Mouse (Mus musculus) forebrain, embryonic 15.5 days (tissue): ENCODE measurements around the gene Klrc1. TPM values are rescaled to one million over a fixed set of nuclear protein-coding genes. Genes with fewer than 3 reads are reported as not detected.
"Not testable (repeated sequence)": the region's sequence is repeated elsewhere in the genome, so short reads cannot be mapped to it uniquely, and the experiment has no call there.

Source experiments
- ATAC-seq: fragments of 200-750 bp; cut with Nextera tagmentation; replicated peaks from 2 replicates; pipeline ENCODE4 v1.8.0; 2017; ENCODE audit warnings: mild to moderate bottlenecking, moderate TSS enrichment, moderate library complexity
- H3K27ac ChIP-seq: fragments of 300-500 bp; sonication (generic); replicated peaks from 2 replicates; pipeline ENCODE4 v1.5.1; 2015; ENCODE audit warnings: mild to moderate bottlenecking, inconsistent platforms
- H3K27me3 ChIP-seq: fragments of 300-500 bp; sonication (generic); 2 replicates; pipeline ENCODE4 v1.6.1; 2015; ENCODE audit warnings: inconsistent platforms
- H3K36me3 ChIP-seq: fragments of 300-500 bp; sonication (generic); 2 replicates; pipeline ENCODE4 v1.6.1; 2015; ENCODE audit warnings: mild to moderate bottlenecking, inconsistent platforms
- H3K4me1 ChIP-seq: fragments of 300-500 bp; sonication (generic); 2 replicates; pipeline ENCODE4 v1.6.1; 2015; ENCODE audit warnings: inconsistent platforms
- H3K4me2 ChIP-seq: fragments of 300-500 bp; sonication (generic); replicated peaks from 2 replicates; pipeline ENCODE4 v1.6.1; 2015; ENCODE audit warnings: mild to moderate bottlenecking, inconsistent platforms
- H3K4me3 ChIP-seq: fragments of 300-500 bp; sonication (generic); 2 replicates; pipeline ENCODE4 v1.5.1; 2015; ENCODE audit warnings: mild to moderate bottlenecking, inconsistent platforms
- H3K9ac ChIP-seq: fragments of 300-500 bp; sonication (generic); replicated peaks from 2 replicates; pipeline ENCODE4 v1.6.1; 2015; ENCODE audit warnings: mild to moderate bottlenecking, inconsistent platforms
- H3K9me3 ChIP-seq: fragments of 300-500 bp; sonication (generic); 2 replicates; pipeline ENCODE4 v1.6.1; 2016; ENCODE audit warnings: inconsistent platforms
- WGBS: fragments of 180-500 bp; shearing (Covaris S2); methylation state at CpG from one replicate; pipeline ENCODE4 v1.1.7; 2015; ENCODE audit warnings: mixed read lengths; 5-methylcytosine and 5-hydroxymethylcytosine counted together
- polyA plus RNA-seq: library from polyadenylated mRNA; unstranded; fragments of >200 nt; fragmentation: Nextera tagmentation; extraction: Ambion mirVana; gene quantifications from 2 replicates; pipeline ENCODE4 v1.2.1, GENCODE M21; 2015

Gene Klrc1
- polyA plus RNA-seq: not detected in 2 replicates

GRCm38 (mm10) chr6:129678873-129679272 is at the start of gene Klrc1:
Gene Klrc1 (minus strand): TSS chr6:129678973.
- Histone ChIP-seq H3K27me3 (no peaks in the 10 kb centered on the region), H3K36me3 (no peaks in the 10 kb centered on the region), H3K9me3 (no peaks in the 10 kb centered on the region), H3K4me3 (no peak within 1 kb of the TSS), H3K4me2 (no peak within 1 kb of the TSS), H3K9ac (no peak within 1 kb of the TSS), H3K4me1 (no peaks in the 10 kb centered on the region), H3K27ac (no peak within 1 kb of the TSS)
- no peak for ATAC-seq
- 90% methylated on average over 3 of the region's 3 CpGs for WGBS

GRCm38 (mm10) chr6:129727237-129727636 is 48.5 kb upstream of the Klrc1 start:
- no peak for ATAC-seq
- WGBS: 93% methylated on average over 1 of the region's 1 CpGs
- Histone ChIP-seq H3K27ac (no peak overlapping the region), H3K36me3 (no peaks in the 10 kb centered on the region), H3K4me2 (no peak overlapping the region), H3K4me3 (no peak overlapping the region), H3K27me3 (no peaks in the 10 kb centered on the region), H3K9ac (no peak overlapping the region), H3K9me3 (no peaks in the 10 kb centered on the region), H3K4me1 (no peaks in the 10 kb centered on the region)

- Histone ChIP-seq H3K36me3 (no peaks in the 10 kb centered on the region), H3K4me1 (no peaks in the 10 kb centered on the region), H3K4me3 (no peak overlapping the region), H3K27ac (no peak overlapping the region), H3K27me3 (no peaks in the 10 kb centered on the region), H3K4me2 (no peak overlapping the region), H3K9ac (no peak overlapping the region), H3K9me3 (no peaks in the 10 kb centered on the region)
- ATAC-seq: no peak
- 58% methylated on average over 1 of the region's 1 CpGs for WGBS
Measured at GRCm38 (mm10) chr6:129721390-129721789, 42.6 kb upstream of the Klrc1 start.

GRCm38 (mm10) chr6:129720487-129720886 is 41.7 kb upstream of the Klrc1 start:
- Histone ChIP-seq H3K36me3 (no peaks in the 10 kb centered on the region), H3K4me2 (no peak overlapping the region), H3K27me3 (no peaks in the 10 kb centered on the region), H3K4me3 (no peak overlapping the region), H3K4me1 (no peaks in the 10 kb centered on the region), H3K27ac (no peak overlapping the region), H3K9ac (no peak overlapping the region), H3K9me3 (no peaks in the 10 kb centered on the region)
- WGBS: 21% methylated on average over 3 of the region's 3 CpGs
- no peak for ATAC-seq

- 92% methylated on average over 4 of the region's 4 CpGs for WGBS
- no peak within 1 kb of the TSS for H3K27ac ChIP-seq
- ATAC-seq: no peak
- no peaks in the 10 kb centered on the region for H3K27me3 ChIP-seq
- no peak within 1 kb of the TSS for H3K9ac ChIP-seq
- H3K36me3 ChIP-seq: no peaks in the 10 kb centered on the region
- H3K4me3 ChIP-seq: no peak within 1 kb of the TSS
- H3K9me3 ChIP-seq: no peaks in the 10 kb centered on the region
- no peak within 1 kb of the TSS for H3K4me2 ChIP-seq
- no peaks in the 10 kb centered on the region for H3K4me1 ChIP-seq
Measured at GRCm38 (mm10) chr6:129717032-129717431, 38.3 kb upstream of the Klrc1 start, which contains the start of gene Klri1. Gene Klri1 (minus strand): TSS chr6:129717132.

- no peaks in the 10 kb centered on the region for H3K36me3 ChIP-seq
- H3K4me2 ChIP-seq: no peak overlapping the region
- no peaks in the 10 kb centered on the region for H3K4me1 ChIP-seq
- no peak overlapping the region for H3K27ac ChIP-seq
- no peaks in the 10 kb centered on the region for H3K9me3 ChIP-seq
- no peaks in the 10 kb centered on the region for H3K27me3 ChIP-seq
- no peak for ATAC-seq
- 30% methylated on average over 1 of the region's 1 CpGs for WGBS
- no peak overlapping the region for H3K9ac ChIP-seq
- H3K4me3 ChIP-seq: no peak overlapping the region
Measured at GRCm38 (mm10) chr6:129713566-129713965, 34.8 kb upstream of the Klrc1 start.

- H3K4me1 ChIP-seq, ATAC-seq, H3K4me3 ChIP-seq, H3K9ac ChIP-seq, H3K36me3 ChIP-seq, H3K27me3 ChIP-seq, H3K27ac ChIP-seq, H3K4me2 ChIP-seq: not testable (repeated sequence)
- 85% methylated on average over 10 of the region's 10 CpGs for WGBS
- H3K9me3 ChIP-seq: 0 out of 2 replicates have a peak, but pooled peaks cover 10% of the 10 kb centered on the region
Measured at GRCm38 (mm10) chr6:129691436-129691835, 12.7 kb upstream of the Klrc1 start.

- Histone ChIP-seq H3K4me3 (no peak overlapping the region), H3K27ac (no peak overlapping the region), H3K9ac (no peak overlapping the region), H3K4me1 (no peaks in the 10 kb centered on the region), H3K4me2 (no peak overlapping the region), H3K27me3 (no peaks in the 10 kb centered on the region), H3K36me3 (no peaks in the 10 kb centered on the region), H3K9me3 (no peaks in the 10 kb centered on the region)
- ATAC-seq: no peak
- 76% methylated on average over 1 of the region's 1 CpGs for WGBS
Measured at GRCm38 (mm10) chr6:129680379-129680778, 1.6 kb upstream of the Klrc1 start.

- H3K9me3 ChIP-seq, H3K9ac ChIP-seq, H3K4me3 ChIP-seq, ATAC-seq, H3K4me1 ChIP-seq, H3K27ac ChIP-seq, H3K36me3 ChIP-seq, H3K4me2 ChIP-seq, H3K27me3 ChIP-seq: not testable (repeated sequence)
- 100% methylated on average over 1 of the region's 3 CpGs for WGBS
Measured at GRCm38 (mm10) chr6:129661301-129661700, 17.5 kb downstream of the Klrc1 start.

GRCm38 (mm10) chr6:129660589-129660988 is 18.2 kb downstream of the Klrc1 start, which contains the start of gene Klrc2:
Gene Klrc2 (minus strand): TSS chr6:129660689.
- not testable (repeated sequence) for H3K9ac ChIP-seq, H3K27ac ChIP-seq, ATAC-seq, H3K4me3 ChIP-seq, H3K4me2 ChIP-seq, H3K9me3 ChIP-seq, H3K27me3 ChIP-seq, H3K4me1 ChIP-seq, H3K36me3 ChIP-seq
- 80% methylated on average over 4 of the region's 4 CpGs for WGBS

GRCm38 (mm10) chr6:129644054-129644453 is 34.7 kb downstream of the Klrc1 start:
- not testable (repeated sequence) for H3K4me2 ChIP-seq, H3K36me3 ChIP-seq, H3K4me3 ChIP-seq, H3K9ac ChIP-seq, H3K27ac ChIP-seq, H3K27me3 ChIP-seq, ATAC-seq, H3K9me3 ChIP-seq, H3K4me1 ChIP-seq
- 77% methylated on average over 2 of the region's 3 CpGs for WGBS

- H3K27me3 ChIP-seq, H3K4me1 ChIP-seq, H3K9me3 ChIP-seq, H3K4me2 ChIP-seq, H3K4me3 ChIP-seq, H3K9ac ChIP-seq, ATAC-seq, H3K27ac ChIP-seq, H3K36me3 ChIP-seq: not testable (repeated sequence)
- WGBS: 85% methylated on average over 3 of the region's 3 CpGs
Measured at GRCm38 (mm10) chr6:129643237-129643636, 35.5 kb downstream of the Klrc1 start, which contains the start of gene Klrc3. Gene Klrc3 (minus strand): TSS chr6:129643337.

GRCm38 (mm10) chr6:129631046-129631445 is 47.7 kb downstream of the Klrc1 start:
- 87% methylated on average over 2 of the region's 2 CpGs for WGBS
- not testable (repeated sequence) for H3K27ac ChIP-seq, H3K4me1 ChIP-seq, H3K4me2 ChIP-seq, ATAC-seq, H3K9ac ChIP-seq, H3K36me3 ChIP-seq, H3K27me3 ChIP-seq, H3K9me3 ChIP-seq, H3K4me3 ChIP-seq
